Mouse (Mus musculus): ENCODE results near the gene Ros1.

Gene Ros1

DNA sequence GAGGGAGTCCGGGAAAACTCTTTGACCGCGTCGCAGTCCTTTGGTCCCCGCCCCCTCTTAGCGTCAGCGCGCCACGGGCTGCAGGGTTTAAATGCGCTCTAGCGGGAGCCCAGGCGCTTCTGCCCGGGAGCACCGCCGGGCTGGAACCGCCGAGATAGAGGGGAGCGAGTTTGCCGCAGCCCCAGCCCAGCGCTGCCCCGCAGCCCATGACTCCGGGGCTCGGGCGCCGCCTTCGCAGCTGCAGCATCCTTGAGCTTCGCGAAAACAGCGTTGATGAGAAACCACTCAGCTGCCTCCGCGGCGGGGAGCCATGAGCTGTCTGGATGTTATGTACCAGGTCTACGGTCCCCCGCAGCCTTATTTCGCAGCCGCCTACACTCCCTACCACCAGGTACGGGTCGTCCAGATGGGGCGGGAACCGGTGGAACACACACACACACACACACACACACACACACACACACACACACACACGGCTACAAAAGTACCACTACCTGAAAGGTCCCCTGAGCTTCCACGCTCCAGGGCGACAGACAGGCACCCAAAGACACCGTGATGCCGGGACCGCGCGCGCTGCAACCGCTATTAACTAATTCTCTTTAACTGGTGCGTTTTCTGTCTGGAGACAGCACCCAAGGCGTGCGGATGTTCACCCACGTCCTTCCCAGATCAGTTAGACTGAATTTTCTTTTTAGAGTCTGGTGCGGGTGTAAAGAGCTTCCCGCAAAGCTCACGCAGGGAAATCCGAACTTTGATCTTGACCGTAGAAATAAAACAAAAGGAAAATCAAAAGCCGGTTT is 172.4 kb downstream of the Ros1 start, which contains the start of gene Vgll2:
Gene Vgll2 (plus strand): TSS at position 90 of the 800 bp plus-strand sequence.
- no peak for DNase-seq (ENCODE audit: low read depth, low spot score)

DNA sequence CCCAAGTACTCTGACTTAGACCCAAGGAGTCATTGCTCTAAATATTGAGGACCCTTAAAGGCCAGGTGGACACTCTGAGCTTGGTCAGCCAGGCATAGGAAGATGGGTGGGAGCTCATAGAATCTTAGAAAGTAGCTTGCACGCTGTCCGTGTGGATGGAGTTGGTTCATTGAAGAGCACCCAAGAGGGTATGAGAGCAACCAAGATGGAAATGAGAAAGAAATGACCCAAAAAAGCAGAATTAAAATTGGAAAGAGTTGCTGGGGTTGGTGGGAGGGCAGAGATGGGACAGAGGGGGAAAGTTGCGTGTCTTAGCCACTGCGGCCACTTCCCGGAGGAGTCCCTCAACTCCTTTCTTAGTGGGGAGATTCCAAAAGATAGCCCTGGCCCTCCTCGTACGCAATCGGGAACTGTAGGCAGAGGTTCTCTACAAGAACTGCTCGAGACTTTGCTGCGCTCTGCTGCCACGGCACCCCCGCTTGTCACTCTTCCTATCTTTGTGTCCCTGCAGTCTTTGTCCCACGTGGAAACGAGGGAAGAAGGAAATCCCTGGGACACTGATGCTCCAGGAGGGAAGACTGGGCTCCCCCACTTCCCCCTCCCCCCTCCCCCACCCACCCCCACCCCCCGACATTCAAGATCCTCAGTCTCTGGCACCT is 173.2 kb downstream of the Ros1 start:
- no peak for DNase-seq (ENCODE audit: low read depth, low spot score)

DNA sequence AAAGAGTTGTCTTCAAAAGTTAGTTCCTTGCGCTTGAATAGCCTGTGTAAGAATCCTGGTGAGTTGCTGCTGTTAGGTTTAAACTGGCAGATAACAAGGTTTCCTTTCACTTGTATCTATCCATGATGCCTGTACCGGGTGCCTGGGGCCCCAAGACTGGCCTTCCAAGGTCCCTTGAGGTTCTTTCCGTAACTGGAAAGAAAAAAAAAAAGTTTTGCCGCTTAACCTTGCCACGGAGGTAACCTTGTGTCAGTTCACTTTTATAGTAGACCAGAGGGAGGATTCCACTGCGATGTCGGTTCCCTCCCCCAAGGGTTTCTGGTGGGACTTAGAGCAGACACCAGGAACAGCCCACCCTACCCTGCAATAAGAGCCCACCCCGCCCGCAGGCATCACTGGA is 173.8 kb downstream of the Ros1 start:
- DNase-seq (ENCODE audit: low read depth, low spot score), result no peak

DNA sequence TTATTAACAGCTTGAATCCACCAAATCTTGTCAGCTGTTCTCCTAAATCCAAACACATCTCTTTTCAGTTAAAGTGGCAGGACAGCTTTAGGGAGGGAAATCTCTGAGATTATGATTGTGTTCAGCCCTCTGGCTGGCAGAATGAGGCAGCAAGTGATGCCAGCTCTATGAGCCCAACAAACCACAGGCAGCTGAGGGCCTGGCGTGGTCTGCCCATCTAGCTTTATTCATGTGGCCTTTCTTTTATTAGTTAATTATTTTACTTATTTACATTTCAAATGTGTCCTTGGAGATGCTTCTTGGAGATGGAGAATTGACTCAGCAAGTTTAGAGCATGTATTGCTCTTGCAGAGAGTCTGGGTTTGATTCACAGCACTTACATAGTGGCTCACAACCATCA is 176.6 kb downstream of the Ros1 start:
- DNase-seq (ENCODE audit: low read depth, low spot score), result no peak

Measured in WW6 (cell line).